Mouse (Mus musculus) yolk sac, embryonic 10.5 days (tissue): ENCODE results near the gene Phactr3.
"Not testable (repeated sequence)": the region's sequence is repeated elsewhere in the genome, so short reads cannot be mapped to it uniquely, and the experiment has no call there.

Experiments
- DNase-seq: peaks from one replicate; pipeline ENCODE4 v3.0.0-alpha.2; 2017; ENCODE audit warnings: low spot score

Phactr3 gene

DNA sequence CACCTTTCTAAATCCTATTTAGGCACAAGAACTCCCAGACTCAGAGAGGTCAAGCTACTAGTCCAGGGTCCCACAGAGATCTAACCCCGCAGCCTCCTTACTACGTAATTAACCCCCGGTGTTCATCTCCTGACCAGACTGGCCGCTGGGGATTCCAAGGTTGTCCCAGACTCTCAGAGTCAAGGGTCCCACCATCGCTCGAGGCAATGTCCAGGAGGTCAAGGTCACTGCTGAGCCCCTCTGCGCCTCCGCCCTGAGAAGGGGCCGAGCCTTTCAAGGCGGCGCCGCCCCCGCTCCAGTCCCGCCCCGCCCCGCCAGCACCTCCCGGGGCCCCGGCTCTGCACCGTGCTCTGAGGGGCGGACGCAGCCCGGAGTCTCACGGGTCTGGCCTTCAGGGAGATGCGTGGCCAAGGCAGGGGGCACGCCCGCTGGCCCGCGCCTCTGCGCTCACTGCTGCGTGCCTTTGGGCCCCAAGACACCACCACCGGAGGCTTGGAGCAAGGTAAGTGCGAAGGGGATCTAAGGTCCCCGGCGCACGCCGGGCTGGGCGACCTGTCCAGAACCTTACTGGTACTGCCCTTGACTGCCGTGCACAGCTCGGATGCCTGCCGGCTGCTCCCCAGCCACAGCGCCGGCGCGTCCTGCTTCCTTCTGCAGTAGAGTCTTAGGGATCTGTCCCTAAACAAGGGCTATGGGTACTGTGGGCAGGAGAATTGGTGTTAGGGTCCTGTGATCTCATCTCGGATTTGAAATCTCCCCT, at the start of gene Phactr3:
TSS of gene Phactr3 (plus strand) at position 175 of the 760 bp plus-strand sequence.
- peak; percentile 19 for DNase-seq

DNA sequence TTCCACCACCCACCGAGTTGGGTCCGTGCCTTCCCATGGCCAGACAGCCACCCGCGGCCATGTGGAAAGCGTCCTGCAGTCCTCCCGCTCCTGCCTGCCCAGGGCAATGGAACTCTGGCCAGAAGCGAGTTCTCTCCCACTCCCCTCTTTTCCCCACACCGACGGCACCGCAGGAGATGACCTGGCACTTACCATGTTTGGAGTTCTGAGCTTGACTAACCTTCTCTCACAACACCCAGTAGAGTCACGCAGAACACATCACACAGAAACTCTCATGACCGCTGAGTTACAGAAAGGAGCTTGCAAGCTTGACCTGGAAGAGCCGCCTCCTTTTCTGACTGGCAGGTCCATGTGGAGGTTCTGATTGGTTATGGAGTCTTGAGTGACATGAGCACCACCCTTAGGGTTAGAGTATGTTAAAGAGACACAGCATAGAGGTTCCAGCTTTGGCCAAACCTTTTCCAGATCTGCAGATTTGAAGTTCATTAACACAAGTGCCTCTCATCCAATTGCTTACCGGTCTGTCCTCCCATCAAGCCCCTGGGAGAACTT, 40.5 kb upstream of the Phactr3 start, which contains the start of gene Zfp931:
TSS of gene Zfp931 (minus strand) at position 311 of the 552 bp plus-strand sequence.
- not testable (repeated sequence) for DNase-seq

DNA sequence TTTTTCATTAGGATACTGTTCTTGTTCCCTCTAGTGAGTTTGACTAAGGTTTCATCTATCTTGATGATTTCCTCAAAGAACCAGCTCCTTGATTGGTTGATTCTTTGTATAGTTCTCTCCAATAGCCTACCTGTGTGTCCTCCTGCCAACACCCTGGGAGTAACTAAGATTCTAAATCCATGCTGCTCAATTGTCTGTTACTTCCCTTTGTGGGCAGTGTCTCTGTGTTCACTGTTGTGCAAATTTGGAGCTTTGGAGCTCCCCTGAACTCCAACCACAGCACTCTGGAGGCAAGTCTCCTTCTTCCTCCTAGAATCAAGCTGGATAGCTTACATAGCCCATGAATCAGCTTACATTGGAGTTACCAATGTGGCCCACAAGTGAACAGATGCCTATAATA, 29.2 kb upstream of the Phactr3 start:
- DNase-seq: no peak

DNA sequence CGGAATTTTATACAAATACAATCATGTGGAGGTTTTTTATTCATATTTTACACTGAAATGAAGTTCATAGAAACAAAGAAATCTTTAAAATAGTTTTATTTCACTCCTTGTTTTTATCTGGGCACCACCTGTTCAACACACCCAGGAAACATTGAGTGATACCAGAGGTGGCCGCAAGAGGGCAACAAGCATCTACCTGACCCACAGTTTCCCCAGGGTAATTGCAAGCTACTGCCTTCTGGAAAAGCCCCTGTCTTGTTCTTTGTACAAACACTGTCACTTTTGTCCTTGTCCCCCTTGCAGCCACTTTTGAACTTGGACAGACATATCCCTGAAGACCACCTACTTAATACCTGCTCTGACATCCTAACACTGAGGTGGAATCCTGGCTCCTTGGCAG, 20.8 kb upstream of the Phactr3 start:
- DNase-seq: no peak

DNA sequence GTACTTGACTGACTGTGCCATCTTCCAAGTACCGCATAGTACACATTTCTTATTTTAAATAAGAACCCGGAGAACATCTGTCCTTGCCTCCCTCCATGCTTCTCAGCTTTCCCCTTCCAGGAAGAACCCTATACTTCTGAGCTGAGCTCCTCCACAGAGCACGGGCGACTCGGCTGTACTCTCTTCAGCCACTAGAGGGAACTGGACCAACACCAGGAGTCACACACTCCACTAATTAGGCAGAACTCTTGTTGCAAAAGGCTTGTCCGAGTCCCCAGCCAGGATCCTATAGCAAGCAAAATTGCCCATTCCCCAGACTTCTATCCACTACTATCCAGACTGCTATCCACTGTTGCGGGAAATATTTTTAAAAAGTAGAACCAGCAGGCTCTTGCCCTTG, 16.8 kb upstream of the Phactr3 start:
- DNase-seq: no peak

DNA sequence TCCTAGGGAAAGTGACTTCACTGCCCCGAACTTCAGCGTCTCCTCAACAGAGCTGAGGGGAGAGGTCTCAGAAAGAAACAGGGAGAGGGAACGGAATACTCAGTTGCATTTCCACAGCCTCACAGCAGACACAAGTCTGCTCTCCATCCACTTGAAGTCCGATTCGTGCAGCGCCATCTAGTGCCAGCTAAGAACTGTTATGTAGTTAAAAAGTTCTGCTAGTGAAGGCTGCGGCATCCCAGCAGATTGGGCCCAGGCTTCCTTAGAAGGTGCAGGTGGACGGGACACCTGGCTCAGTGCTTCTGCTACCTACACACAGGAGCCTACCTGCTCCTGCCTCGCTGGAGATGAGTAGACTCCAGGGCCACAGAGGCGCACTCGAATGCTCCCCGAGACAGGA, 829 bp upstream of the Phactr3 start:
- peak; percentile 26 for DNase-seq

DNA sequence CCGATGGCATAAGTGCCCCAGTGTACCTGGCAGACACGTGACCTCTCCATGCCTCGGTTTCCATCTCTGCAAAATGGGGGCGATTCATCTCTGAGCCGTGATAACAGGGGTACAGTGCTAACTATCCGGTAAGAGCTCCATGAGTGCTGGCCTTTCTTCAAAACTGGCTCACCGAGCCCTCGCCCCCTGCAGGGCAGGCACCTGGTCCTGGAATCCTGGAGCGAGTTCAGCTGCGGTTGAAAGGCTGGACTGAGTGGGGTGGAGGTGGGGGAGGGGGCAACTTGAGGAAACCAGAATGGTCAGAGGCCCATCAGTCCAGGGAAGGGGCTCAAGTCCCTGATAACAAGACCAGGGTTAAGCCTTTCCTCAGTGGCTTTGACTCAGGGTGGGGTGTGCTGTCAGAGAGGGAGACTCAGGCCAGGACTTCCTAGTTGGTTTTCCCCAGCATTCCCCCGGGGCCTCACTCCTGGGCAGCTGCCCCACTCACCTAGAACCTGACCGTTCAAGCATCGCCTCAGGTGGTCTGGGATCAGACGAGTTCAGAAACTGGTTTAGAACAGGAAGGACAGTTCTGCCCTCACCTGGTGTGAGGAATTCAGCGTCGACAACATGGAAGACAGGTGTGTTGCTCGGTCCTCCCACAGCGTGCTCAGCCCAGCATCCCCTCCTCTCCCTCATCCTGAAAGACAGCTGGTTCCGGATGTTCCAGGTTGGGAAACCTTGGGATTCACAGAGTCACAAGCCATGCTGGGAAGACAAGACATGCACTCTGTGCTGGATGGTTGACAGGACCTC, 983 bp downstream of the Phactr3 start:
- no peak for DNase-seq

DNA sequence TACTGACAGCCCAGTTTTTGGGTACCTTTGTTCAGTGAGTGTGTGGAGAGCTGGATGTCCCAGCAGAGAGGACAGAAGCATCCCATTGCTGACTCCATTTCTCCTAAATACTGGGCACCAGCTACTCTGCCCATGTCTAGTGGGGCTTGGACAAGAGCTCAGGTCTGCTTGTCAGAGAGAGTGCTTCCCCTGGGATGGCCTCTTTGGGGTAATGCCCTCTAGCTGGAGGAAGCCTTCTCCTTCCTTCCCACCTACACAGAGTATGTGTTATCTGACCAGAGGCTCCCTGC, 1.5 kb downstream of the Phactr3 start:
- no peak for DNase-seq

DNA sequence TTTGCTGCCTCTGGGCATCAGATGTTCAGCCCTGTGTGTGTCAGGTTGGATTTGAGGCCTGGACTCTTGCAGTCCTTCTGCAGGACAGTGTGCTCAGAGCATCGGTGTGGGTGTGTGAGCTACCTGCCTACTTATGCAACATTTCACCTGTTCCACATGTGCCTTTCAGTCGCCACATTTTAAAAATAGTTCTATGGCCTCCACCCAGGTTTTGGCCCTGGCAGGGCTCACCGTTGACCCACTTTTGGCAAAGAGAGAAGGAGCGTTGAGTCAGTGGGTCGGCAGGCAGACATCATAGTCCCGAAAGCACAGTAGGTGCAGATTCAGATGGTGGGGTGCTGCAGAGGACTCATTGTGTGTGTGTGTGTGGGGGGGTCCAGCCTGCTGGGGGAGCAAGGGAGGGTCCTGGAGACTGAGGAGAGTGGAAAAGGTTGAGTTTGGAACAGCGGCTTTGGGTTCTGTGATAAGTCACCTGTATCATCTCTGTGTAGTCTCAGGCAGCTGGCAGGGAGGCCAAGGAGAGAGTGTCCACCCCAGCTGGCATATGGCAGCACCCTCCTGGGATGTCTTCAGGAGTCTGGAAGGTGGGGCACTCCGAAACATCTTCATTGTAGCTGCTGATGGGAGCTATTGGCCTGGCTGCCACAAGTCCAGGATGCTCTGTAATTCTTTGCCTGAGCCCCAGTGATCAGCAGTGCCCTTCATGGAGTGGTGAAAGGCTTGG, 2.0 kb downstream of the Phactr3 start:
- no peak for DNase-seq

DNA sequence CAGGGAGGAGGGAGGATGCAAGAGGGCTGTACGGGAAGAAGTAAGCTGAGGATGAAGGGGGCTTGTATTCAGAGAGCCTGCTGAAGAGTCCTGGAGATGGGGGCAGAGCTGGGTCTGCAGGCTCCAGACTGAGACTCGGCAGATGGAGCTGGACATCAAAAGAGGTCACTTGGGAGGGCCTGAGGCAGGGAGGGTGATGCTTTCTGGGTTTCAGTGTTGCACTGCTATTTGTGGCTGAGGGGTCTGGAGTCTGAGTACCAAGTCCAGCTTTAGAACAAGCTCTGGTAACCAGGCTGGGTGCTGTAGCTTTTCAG, 2.6 kb downstream of the Phactr3 start:
- DNase-seq: no peak

DNA sequence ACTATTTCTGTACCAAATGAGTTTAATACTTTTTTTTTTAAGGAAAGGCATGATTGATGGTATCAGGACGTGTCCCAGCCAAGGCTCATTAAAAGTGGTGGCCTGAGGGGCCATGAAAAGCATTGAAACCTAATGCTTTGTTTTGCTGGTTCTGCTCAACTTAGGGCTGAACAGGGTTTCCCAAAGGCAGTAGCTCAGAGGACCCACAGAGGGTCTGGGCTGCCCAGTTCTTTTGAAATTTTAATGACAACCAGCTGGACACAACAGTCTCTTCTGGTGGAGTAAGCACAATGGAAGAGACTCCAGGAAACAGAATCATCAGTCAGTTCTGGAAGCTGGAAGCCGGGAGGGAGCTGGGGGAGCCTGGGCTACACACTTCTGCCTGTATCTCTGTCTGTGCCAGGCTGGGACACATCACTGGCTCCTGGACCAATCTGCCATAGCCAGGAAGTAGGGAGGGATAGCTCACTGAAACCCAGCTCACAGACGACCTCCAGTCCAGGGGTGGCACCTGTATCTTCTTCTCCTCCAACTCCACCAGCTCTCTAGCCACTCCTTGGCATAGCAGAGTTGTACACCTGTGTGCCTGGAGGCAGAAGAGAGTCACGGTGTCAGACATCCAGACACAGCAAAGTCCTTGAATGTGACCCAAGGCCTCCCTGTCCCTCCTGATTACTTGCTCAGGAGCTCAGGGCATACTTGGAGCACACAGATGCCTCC, 3.3 kb downstream of the Phactr3 start:
- DNase-seq: no peak

DNA sequence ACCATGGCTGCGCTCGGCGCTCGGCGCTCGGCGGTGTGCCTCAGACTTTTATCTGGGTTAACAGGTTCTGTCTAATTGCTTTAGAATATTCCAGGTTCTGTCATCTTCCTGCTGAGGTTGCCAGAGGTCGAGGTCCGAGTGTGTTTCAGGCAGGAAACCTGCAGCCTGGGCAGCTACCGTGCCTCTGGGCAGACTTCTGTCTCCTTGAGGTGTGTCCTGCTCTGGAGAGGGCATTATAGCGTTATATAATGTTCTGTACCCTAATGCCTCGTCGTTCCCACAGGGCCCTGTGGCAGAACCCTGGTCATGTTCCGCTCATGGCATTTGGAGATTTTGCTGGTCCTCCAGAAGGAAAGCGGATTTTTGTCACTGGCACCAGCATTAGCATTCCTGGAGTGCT, 4.7 kb downstream of the Phactr3 start:
- DNase-seq: no peak

DNA sequence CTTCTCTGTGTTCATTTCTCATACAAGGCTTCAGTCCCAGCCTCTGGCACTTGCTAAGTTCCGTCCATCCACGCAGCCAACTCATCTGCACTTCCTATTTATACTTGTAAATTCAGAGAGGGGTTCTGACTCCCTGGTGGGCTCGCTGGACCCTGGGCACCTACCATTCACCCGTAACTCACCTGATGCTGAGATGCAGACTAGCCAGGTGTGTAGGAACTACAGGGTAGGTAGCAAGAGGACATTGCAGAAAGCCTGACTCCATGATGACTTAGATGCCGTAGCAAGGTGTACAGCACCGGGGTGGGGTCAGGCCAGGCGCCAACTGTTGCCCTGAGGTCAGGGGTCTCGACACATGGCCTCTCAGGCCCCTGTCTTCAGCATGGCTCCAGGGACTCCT, 6.7 kb downstream of the Phactr3 start:
- no peak for DNase-seq

DNA sequence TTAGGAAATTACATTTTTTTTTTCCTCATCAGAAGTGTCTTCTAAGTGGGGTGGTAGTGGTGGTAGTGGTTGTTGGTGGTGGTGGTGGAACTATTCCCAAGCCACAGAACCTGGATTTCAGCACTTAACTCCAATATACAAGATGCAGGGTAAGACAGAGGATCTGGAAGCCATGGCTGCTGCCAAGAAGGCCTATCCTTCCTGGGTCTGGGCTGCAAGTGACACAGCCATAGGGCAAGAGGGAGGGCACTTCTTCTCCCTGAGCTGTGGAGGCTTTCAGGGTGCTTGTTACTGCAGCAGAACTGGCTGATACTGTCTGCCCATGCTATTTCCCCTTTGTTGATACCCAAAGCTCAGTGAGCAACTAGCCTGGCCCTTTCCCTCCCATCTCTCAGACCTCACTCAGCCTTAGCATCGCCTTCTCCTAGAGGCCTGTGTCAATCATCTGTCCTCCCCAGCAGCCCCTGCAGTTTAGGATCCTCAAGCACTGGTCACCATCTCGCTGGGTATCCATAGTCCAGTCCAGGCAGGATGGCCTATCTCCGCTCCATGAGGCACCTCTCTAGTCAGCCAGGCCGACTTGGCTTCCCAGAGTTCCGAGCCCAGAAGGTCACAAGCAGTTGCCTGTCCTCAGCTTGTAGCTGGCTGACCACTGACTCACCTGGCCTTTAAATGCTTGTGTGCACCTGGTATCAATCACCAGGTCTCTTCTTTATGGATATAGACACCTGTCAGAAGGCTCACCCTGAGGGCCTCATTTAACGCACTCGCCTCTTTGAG, 7.5 kb downstream of the Phactr3 start:
- no peak for DNase-seq

DNA sequence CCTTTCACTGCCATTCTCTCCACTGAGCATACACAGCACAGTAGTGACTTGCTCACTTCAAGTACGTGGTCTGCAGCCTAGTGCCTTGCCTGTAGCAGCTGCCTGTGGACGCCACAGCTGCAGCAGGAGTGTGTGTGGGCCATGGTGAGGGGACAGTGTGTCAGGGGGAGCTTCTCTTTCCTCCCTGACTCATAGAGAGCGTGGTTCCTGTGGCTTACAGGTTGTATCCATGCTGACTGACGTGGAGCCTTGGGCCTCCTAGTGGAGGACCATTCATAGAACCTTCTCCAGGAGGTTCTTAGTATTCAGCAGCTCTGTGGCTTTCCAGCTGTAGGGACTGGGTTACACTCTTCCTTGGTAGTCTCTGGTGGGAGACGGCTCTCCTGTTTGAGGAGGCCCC, 9.8 kb downstream of the Phactr3 start:
- DNase-seq: no peak

DNA sequence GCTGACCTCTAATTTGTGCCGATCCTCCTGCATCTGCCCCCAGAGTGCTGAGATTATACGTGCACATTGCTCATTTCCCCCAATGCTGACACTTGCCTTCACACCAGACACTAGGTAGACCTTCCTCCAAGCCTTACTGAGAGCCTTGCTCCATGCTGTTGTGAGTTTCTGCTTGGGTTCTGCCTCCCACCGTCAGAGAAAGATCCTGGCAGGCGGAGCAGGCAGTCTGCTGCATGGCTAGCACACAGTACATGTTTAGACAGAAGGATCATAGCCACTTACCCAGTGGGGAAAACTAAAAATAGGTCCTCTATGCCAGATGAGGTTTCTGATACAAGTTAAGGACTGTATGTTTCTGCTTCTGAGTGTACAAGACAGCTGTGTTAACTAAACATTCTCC, 10.4 kb downstream of the Phactr3 start:
- DNase-seq: no peak

DNA sequence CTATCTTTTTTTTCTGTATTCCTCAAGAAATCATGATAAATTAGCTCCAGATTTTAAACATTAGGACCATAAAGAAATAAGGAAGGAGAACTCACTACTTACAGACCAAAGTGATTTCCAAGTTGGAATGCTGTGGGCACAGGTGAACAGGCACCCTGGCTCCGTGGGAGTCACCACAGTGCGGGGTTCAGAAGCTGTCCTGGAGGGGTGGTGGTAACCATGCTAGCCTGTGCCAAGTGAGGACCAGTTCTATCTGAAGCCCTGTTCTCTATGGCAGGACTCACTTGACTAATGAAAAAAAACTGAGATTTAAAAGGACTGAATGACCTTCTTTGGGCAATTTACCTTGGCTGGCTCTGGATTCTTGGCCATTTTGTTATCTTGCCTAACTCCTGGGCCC, 10.9 kb downstream of the Phactr3 start:
- no peak for DNase-seq

DNA sequence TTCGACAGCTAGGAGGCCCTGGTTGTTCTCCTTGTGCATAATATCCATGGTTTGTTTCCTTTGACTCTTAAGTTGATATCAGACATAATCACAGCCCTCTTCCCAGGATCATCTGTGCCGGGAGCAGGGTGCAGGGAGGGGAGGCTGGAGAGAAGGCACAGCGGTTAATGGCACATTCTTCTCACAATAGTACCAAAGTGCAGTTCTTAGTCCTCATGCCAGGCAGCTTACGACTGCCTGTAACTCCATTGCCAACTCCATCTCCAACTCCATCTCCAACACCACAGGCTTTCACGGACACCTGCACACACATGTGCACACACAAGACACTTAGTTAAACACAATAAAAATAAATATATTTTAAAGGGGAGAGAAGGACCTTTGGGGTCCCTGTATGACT, 11.8 kb downstream of the Phactr3 start:
- DNase-seq: no peak

DNA sequence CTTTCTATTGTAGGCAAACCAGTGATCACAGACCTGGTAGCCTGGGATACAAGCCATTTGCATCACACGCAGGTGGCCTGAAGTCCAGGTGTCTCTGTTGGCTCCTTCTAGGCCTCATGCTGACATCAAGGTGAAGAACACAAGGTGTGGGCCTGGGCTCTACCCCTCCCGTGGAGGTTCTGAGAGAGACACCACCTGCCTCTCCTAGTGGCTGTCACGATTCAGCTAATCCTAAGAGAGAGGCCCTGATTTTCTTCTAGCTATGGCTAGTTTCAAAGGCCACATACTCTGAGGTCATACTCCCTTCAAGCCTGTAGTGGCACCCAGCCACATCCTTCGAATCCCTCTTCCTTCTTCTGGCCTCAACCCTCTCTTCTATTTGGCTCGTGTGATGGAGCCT, 12.2 kb downstream of the Phactr3 start:
- DNase-seq: no peak

DNA sequence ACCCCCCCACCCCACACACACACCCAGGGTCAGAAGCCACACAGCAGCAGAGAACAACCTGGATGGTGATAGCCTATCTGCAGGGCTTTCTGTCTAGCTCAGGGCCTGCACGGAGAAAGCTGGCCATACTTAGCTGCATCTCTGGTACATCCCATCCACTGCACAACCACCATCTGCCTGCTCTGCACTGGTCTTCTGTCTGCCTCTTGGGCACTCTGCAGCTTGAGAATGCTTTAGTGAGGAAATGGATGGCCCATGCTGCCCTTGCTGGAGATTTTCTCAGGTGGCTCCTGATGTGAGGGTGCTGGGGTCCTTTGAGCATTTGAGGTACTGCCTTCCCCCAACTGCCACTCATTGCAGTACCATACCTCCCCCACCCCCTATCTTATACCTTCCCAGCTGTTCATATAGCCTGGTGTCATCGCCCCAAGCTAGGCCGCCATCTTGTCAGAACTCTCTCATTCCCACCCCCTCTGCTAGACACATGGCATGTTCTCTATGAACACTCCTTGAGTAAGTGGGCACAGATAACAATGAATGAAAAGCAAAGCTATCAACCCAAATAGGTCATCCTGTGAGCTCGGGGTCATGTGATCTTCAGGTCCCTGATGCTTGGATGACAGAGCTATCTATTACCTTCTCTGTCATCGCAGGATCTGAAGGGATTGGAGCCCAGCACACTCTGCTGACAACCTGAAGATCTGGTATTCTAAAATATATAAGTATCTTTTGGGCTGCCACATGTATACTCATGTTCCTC, 13.0 kb downstream of the Phactr3 start:
- no peak for DNase-seq

DNA sequence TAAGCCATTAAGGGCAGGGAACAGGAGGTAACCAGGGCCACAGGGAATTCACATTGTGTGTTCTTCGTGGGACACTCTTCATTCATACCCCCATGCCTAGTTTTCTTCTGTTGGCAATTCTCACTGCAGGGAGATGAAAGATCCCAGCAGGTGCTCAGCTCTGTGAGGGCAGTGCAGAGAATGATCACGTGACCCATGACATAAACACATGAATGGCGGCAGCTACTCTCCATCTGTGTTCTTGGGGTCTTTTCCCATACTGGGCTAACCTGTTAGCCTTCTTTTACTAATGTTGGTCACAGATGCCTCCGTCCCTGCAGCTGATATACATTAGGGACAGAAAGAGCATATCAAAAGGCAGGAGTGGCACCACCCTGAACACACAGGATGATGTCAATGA, 16.9 kb downstream of the Phactr3 start:
- no peak for DNase-seq
